Mouse (Mus musculus) spleen, adult 2 months (tissue): ENCODE measurements around the gene Etnk2.

ENCODE experiments used
- CTCF ChIP-seq: fragments of 200-500 bp; IDR thresholded peaks from 2 replicates; pipeline ENCODE4 v1.5.1; 2011; ENCODE audit warnings: mild to moderate bottlenecking, inconsistent platforms; ENCODE audit not compliant: insufficient read depth, insufficient read length, insufficient replicate concordance; ENCODE audit errors: extremely low read depth
- POLR2A ChIP-seq: fragments of 200-500 bp; IDR thresholded peaks from 2 replicates; pipeline ENCODE4 v1.6.1; 2011; ENCODE audit warnings: low read depth, low read length, inconsistent platforms

DNA sequence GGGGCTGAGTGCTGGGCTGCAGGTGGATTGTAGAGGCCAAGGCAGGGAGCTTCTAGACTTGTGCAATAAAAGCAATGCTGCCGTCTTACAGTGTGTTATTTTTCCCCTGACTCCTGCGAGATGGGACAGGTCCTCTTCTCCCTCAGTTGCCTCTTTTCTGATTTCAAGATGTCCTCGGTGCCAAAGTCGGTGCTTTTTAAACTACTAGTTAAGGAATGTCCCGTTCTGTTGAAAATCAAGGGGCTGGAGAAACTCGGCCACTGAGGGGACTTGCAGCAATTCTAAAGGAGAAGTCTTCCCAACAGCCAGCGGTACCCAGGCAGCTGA lies 33.8 kb upstream of the Etnk2 start:
- no peak for TF ChIP-seq CTCF
- TF ChIP-seq POLR2A = no peak
